Mouse (Mus musculus): ENCODE data around the gene Cpb1.

GRCm38 (mm10) chr3:20222926-20223698 lies 52.4 kb downstream of the Cpb1 start:
- TF ChIP-seq CTCF (IDR thresholded peaks at IDR 0.05; ENCODE audit: low read depth), result no peak
- no peak for TF ChIP-seq EP300 (IDR thresholded peaks at IDR 0.05; ENCODE audit: low read depth)

Measured in liver, postnatal 0 days (tissue).